Mouse (Mus musculus) megakaryocyte-erythroid progenitor cell, adult 5 weeks (primary cell): ENCODE results near the gene Gm960. TPM values are rescaled to one million over a fixed set of nuclear protein-coding genes. Genes with fewer than 3 reads are reported as not detected.

Source experiments
- polyA plus RNA-seq: library from polyadenylated mRNA; stranded (reverse); fragments of >175 nt; gene quantifications from 2 replicates; pipeline ENCODE4 v1.2.3, GENCODE M21; 2012

The Gm960 gene
- 0.34 TPM in 1 of 2 replicates, not detected in the other for polyA plus RNA-seq

GRCm38 (mm10) chr19:4698205-4698677 is at the start of gene Gm960:
TSS of gene Gm960 (minus strand) at chr19:4698668.

GRCm38 (mm10) chr19:4711098-4711600 is 12.7 kb upstream of the Gm960 start, which contains the start of gene Sptbn2:
TSS of gene Sptbn2 (plus strand) at chr19:4711167.

GRCm38 (mm10) chr19:4625179-4625828 is 73.2 kb downstream of the Gm960 start, which contains the start of gene Rce1:
TSS of gene Rce1 (minus strand) at chr19:4625641.

GRCm38 (mm10) chr19:4615151-4616093 is 83.0 kb downstream of the Gm960 start, which contains the start of gene Lrfn4:
TSS of gene Lrfn4 (minus strand) at chr19:4615667.

Other genes with a start within 250 kb of the Gm960 start
- gene Syt12, start 221.2 kb downstream of the Gm960 start, polyA plus RNA-seq = 0.19 TPM in 1 of 2 replicates, not detected in the other
- not detected in 2 replicates for gene 2010003K11Rik, start 200.1 kb downstream of the Gm960 start, polyA plus RNA-seq
- gene Pcx, start 188.2 kb downstream of the Gm960 start, polyA plus RNA-seq = 4.9 and 5.5 TPM in 2 replicates
- gene Lrfn4, start 83.0 kb downstream of the Gm960 start, polyA plus RNA-seq = 19.3 and 29.2 TPM in 2 replicates
- gene Rce1, start 73.0 kb downstream of the Gm960 start, polyA plus RNA-seq = 47.6 and 55.8 TPM in 2 replicates
- 0.02 and 0.06 TPM in 2 replicates for gene Sptbn2, start 12.5 kb upstream of the Gm960 start, polyA plus RNA-seq
- 11.2 and 13.4 TPM in 2 replicates for gene Rbm4b, start 57.8 kb upstream of the Gm960 start, polyA plus RNA-seq
- gene Rbm4, start 95.2 kb upstream of the Gm960 start, polyA plus RNA-seq = 15.6 and 16.8 TPM in 2 replicates
- gene Gm21992, start 112.9 kb upstream of the Gm960 start, polyA plus RNA-seq = 0.68 and 1.4 TPM in 2 replicates
- gene Rbm14, start 113.0 kb upstream of the Gm960 start, polyA plus RNA-seq = 37.4 and 39.1 TPM in 2 replicates
- gene Ccs, start 140.7 kb upstream of the Gm960 start, polyA plus RNA-seq = 59.4 and 60.0 TPM in 2 replicates
- not detected in 2 replicates for gene Ccdc87, start 140.7 kb upstream of the Gm960 start, polyA plus RNA-seq
- 7.5 and 11.2 TPM in 2 replicates for gene Ctsf, start 156.5 kb upstream of the Gm960 start, polyA plus RNA-seq
- gene Actn3, start 179.2 kb upstream of the Gm960 start, polyA plus RNA-seq = 0.37 and 1.0 TPM in 2 replicates
- gene Zdhhc24, start 180.0 kb upstream of the Gm960 start, polyA plus RNA-seq = 2.1 and 2.3 TPM in 2 replicates
- 2.1 and 3.6 TPM in 2 replicates for gene Bbs1, start 208.0 kb upstream of the Gm960 start, polyA plus RNA-seq
- 66.2 and 71.5 TPM in 2 replicates for gene Dpp3, start 229.6 kb upstream of the Gm960 start, polyA plus RNA-seq
- gene Peli3, start 244.5 kb upstream of the Gm960 start, polyA plus RNA-seq = 0.10 and 0.22 TPM in 2 replicates